Mouse (Mus musculus): ENCODE measurements around the gene Mical3.
A peak's percentile ranks its signal among the peaks of the same experiment; 100 is the strongest.

The Mical3 gene

DNA sequence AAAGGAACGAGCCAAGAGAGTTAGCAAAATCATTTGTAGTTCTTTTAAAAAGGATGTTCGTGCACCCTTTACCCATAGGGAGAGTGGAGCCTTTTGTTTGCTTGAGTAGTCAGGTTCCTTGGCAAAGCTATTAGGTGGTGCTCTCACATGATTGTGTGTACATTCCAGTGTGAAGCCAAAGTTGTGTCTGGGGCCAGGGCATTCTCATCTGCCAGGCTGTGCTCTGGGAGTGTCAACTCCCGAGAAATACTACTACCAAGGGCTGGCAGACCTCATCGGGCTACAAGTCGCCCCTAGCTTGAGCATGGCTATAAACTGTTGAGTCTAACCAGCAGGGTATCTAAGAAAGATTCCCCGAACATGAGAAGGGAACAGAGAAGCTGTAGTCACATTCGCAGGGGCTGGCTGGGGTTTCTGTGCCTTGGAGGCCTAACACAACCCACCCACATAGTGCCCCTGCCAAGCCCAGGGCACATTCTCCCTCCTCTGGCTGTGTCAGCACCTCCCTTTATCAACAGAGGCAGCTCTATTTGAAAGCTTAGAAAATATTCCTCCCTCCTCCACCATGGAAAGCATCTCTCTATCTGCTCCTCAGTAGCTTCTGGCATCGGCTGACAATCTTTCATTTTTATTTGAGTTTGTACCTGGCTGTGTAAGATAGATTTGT is 130.8 kb downstream of the Mical3 start:
- no peak for DNase-seq

DNA sequence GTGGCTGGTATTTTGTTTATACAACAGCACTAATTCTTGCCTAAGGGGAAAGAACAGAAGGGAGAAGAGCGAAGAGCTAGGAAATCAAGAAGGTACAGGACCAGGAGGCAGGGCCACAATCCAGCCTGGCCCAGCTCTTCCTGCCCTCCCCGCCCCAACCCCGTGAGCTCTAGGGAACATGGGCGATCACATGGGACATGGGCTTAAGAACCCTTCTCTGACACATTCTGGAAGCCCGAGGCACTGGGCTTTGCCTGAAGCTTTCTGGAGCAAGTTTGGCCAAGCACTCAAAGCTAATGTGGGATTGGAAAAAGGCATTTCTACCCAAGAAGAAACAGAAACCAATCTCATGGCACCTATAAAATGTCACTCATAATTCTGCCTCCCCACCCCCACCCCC is 131.7 kb downstream of the Mical3 start:
- DNase-seq, result no peak

DNA sequence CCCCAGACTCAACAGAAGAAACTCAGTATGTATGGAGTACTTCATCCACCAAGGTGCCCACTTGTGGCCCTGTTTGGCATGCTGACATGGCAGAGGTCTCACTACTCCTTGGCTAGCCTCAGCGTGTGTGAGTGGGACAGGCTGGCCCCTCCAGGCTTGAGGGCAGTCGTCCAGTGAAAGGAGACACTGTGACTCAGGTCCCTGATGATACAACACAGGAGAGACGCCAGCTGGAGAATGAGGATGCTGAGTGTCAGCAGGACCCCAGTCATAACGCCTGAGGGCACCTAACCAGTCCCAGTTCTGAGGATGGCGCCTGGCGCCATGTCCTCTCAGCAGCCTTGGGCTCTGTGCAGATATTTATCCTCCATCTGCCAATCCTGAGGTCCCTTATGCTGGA is 134.2 kb downstream of the Mical3 start:
- DNase-seq, result no peak

DNA sequence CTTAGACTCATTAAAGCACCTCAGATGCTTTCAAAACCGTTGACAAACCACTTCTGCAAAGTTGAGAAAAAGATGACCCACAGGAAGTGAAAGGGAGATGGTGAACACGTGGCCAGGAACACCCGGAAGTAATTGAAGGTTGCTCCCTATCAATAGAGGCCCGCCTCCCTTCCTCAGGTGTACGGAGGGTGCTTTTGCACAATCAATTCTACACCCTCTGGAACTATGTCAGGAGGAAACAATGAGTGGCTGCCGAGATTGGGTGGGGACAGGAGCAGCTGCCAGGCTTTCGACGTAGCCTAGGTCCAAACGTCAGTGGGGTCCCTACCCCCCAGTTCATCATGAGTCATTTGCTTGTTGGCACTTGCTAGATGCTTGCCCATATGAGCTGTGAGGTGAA is 135.3 kb downstream of the Mical3 start:
- no peak for DNase-seq

DNA sequence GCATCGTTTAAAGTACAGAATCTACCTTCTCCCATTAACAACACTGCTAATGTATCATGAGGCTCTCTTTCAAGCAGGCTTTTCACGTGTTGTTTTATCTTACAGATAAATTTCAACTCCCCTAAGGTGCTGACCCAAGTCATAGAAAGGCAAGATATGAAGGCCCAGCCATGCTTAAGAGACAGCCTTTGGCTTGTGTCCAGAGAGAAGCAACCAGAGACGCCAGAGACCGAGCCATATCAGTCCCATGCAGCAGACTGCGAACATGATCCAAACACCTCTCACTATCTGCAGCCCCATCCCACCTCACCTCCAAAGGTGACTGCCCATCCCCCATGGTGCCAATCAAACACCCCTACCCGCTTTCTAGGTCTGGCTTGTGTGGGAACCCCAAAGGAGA is 138.9 kb downstream of the Mical3 start:
- DNase-seq, result no peak

- no peak for DNase-seq
Measured at GRCm38 (mm10) chr6:120987571-120988084, 143.2 kb downstream of the Mical3 start.

GRCm38 (mm10) chr6:120987164-120987563 is 143.6 kb downstream of the Mical3 start:
- no peak for DNase-seq

GRCm38 (mm10) chr6:120986172-120986571 is 144.6 kb downstream of the Mical3 start:
- DNase-seq, result no peak

- DNase-seq, result no peak
Measured at GRCm38 (mm10) chr6:120982314-120982713, 148.5 kb downstream of the Mical3 start.

DNA sequence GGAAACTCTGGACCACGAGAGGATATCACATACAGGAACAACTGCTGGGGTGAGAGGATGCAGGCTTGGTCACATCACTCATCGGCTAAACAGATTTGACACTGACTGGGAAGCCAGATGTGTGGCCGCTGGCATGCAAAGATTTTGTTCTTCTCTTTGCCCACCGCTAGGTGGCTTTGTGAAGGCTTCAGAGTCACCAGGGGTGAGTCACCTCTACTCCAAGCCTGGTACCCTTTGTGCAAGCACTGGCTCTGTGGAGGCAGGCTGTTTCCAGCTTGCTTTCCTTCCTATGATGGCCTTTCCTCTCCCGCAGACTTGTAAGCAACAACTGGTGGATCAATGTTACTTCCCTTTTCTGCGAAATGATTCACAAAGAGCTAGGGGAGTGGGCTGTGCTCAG is 149.3 kb downstream of the Mical3 start:
- no peak for DNase-seq

DNA sequence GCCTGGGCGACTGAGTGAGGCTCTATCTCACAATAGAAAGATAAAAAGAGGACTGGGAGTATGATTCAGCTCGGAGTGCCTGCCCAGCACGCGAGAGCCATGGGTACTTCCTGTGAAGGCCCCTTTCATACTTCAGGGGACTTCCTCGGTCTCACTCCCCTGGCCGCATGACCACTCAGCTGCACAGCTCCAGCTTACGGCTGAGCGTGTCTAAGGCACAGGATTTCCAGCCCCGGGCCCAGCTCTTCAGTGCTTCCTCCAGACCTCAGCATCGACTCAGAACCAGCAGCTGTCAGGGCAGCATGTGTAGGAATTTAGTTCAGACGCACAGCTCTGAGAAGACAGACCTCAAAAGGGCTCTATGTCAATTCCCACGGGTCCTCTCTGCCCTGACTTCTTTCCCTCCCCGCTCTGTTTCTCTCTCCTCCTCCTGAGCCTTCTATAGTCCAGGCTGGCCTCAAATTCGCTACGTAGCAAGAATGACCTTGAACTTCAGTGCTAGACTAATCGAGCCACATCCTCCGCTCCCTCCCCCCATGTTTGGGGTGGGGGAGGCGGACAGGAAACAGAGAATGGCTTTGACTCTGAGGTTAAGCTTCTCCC is 152.7 kb downstream of the Mical3 start:
- peak; percentile 38 for DNase-seq

DNA sequence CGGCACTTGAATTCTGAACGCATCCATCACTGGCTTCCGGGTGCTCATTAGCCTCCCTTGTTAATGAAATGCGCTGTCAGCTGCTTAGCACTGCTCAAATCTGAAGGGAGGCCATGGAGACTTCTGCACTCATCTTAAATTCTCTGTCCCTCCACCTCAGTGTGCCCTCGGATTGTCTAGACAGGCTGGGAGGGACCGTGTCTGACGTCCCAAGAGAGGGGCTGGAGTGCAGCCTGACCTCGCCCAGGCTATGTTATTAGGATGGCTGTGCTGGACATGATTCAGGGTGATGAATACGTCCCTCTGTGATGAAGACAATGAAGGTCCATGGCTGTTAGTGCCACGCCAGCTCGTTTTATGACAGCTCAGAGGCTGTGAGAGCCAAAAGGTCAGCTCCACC is 153.8 kb downstream of the Mical3 start:
- no peak for DNase-seq

GRCm38 (mm10) chr6:120976097-120976496 is 154.7 kb downstream of the Mical3 start:
- no peak for DNase-seq

DNA sequence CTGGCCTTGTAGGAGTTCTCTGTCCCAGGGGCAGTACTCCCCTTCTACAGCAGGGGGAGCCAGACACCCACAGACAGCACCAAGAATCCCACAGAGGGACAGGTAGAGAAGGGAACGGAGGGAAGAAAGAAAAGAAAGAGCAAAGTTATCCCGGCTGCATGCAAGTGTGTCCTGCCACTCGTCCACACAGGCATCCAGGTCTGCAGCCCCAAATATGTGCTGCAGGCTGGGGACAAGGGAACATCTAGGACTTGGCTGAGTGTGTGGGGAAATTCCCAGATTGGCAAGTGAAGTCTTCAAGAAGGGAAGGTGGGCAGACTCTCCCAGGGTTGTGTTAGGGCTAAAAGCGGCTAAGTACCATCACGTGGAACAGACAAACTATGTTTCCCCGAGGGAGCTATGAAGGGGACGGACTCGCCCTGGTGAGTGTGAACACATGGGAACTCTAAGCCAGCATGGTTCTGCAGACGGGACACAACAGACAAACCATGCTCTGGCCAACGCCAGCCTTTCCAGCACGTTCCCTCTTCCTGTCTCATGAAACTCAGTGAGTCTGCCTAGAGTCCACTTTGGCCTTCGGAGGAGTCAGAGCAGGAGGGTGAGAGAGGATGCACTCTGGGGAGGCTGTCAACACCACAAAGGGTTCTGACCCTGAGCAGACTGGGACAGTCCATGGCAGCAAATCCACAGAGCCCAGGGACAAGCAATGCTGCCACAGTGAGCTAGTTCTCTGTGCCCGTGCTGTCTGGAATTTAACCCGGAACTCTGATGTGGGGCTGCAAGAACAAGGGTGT is 158.8 kb downstream of the Mical3 start:
- peak; percentile 88 for DNase-seq

- DNase-seq, result no peak
Measured at GRCm38 (mm10) chr6:120970939-120971796, 159.6 kb downstream of the Mical3 start.

- DNase-seq, result no peak
Measured at GRCm38 (mm10) chr6:120965814-120966213, 165.0 kb downstream of the Mical3 start.

GRCm38 (mm10) chr6:120964179-120964578 is 166.6 kb downstream of the Mical3 start:
- DNase-seq, result no peak

DNA sequence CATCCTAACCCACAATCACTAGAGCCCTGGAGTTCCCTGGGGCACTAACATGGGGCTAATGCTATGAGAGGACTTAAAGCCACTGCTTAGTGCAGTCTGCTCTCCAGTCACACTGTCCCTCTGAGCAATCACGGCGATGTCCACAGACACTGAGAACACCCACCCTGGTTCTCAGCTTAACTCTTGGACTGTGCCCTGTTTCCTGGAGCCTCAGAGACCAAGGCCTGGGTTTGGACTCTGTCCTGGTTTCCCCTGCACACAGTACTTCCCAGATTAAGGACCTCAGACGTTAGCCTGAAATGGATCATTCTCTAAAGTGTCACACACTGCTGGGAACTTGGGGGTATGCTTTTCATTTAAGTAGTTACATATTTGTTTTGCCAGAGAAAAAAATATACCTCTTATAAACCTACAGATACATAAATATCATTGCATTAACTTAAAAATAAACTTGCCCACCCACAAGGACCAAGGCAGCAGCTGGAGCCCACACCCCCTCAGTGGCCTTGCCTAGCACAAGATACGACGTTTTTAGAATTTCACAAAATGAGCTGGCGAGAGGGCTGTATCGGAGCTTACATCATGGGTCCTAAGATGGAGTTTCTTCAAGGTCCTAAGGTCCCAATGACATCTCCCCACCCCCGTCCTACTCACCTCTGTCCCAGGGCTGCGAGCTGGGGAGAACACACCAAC is 170.3 kb downstream of the Mical3 start:
- peak; percentile 50 for DNase-seq

DNA sequence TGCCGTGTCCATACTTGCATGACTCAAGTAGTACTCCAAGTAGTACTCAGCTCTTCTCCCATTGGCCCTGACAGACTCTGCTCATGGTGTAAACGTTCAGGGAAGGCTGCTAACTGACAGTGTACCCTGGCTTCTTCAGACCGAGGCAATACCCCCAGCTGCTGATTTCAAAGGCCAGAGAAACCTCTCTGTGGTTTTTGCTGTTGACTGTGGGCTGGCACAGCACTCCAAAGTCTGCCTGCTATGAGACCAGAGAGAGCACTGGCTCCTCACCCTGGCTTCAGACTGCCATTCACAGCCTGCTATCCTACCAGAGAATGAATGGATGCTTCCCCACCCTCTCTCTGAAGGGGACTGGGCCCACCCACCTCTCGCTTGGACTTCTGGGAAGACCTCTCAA is 173.5 kb downstream of the Mical3 start:
- DNase-seq, result no peak

DNA sequence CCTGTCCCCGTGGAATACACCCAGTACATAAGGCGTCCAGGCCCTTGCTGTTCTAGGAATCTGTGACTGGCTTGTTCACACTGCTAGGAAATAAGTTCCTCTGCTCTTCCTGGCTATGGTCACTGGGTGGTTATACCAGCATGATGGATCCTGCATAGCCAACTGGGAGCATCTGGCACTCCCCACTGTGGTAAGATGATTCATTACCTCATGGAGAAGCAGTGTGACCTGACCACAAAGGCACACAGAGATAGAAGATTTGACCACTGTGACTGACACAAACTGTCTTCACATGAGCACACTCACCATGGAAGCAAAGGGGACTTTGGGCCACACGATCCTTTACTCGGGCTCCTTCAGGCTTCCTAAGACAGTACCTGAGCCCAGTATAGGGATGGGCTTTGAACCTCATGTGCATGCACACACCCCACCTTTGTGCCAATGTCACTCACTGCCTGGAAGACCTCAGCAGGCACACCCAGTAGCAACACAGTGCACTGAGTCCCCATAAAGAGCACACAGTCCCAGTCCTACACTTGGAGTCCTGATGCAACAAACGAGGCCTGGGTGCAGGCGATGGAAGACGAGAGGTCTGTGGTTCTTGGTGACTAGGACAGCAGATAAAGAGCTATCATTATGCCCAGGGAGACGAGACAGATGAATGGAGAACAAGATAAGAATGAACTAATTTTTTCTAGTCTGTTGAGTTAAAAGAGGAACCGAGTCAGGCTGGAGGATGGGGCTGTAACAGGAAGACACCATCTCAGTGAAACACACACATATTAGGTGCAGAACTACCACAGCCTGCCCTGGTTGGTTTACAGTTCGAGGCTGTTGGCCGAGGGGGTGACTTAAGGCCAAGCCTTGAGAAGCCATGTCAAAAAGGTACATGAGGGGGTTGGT is 174.3 kb downstream of the Mical3 start:
- DNase-seq, result no peak

GRCm38 (mm10) chr6:120955215-120955614 is 175.6 kb downstream of the Mical3 start:
- no peak for DNase-seq

Measured in kidney, adult 9 months (tissue).